Mouse (Mus musculus): ENCODE data around the gene Nkx3-2.

DNA sequence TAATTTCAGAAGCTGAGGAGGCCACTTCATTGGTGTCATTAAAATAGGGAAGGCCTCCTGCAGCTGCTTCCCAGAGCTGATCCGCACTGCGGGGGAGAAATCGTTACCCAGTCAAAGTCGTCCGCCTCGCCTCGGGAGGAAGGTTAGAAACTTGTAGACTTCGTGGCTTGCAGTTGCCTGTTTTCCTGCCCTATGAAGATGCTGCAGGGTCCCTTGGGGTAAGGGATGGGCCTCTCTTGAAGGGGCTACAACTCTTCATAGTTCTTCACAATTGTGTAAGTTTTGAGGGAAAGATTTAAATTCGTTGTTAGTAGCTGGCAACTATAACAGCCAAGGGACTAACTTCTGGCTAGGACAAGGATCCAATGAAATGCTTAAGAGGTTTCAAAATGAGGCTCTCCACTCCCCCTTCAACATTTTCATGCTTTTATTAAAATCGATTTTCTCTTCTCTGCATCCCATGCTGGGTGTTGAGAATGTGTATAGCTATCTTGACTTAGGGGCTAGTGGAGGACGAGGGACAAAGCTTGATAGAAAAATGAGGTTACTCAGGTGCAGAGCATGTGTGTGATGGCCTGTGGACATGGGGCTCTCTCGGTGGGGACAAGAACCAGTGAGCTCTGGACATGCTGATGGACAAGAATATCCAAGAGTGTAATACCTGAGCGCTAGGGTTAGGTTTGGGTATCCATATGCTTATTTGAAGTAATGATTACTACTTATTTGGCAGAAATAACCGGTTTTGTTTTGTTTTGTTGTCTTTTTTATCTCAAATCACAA lies 1.5 kb upstream of the Nkx3-2 start:
- TF ChIP-seq CTCF (IDR thresholded peaks at IDR 0.05) (no peak), POLR2A (IDR thresholded peaks at IDR 0.05; ENCODE audit: insufficient read depth, low read depth, low read length) (no peak)

Measured in heart, adult 2 months (tissue).